Mouse (Mus musculus): ENCODE data around the gene Crlf1. TPM values are rescaled to one million over a fixed set of nuclear protein-coding genes. Genes with fewer than 3 reads are reported as not detected.

The Crlf1 gene
- polyA plus RNA-seq, 1 experiment: 27.7 TPM

DNA sequence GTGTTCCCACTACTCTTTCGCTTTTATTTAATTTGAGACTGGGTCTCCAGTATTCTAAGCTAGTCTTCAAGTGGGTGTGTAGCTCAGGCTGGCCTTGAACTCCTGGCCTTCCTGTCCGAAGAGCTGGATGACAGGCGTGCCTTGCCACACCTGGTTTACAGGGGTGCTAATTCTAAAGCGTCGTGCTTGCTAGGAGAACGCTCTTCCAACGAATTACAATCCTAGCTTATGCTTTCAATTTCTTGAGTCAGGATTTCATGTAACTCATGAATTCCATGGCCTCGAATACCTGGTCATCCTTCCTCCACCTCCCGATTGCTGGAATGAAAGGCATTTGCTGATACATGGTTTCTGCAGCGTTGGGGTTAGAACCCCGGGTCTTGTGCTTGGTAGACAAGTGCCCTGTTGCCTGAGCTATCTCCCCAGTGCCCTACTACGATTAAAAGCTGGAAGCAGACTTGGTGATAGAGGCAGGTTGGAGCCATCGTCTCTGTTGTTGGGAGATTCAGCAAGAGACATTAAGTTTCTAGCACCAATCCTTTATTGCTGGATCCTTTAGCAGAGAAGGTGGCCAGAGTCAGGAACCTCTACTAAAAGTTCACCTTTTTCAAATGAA lies 35.3 kb downstream of the Crlf1 start:
- TF ChIP-seq CTCF (IDR thresholded peaks at IDR 0.05; ENCODE audit: insufficient read depth, low read length) (no peak), POLR2A (IDR thresholded peaks at IDR 0.05; ENCODE audit: borderline replicate concordance, extremely low read depth, low read depth, low read length) (no peak)
- WGBS: 14% methylated on average over 13 of the region's 13 CpGs
- DNase-seq: no peak
- H3K4me1 ChIP-seq (ENCODE audit: control insufficient read depth, insufficient read depth, low read length): peaks cover 7% of the 10 kb centered on the region
- peak overlapping the region; percentile 92 for H3K4me3 ChIP-seq (replicated peaks; ENCODE audit: extremely low read depth, low read depth, low read length)

DNA sequence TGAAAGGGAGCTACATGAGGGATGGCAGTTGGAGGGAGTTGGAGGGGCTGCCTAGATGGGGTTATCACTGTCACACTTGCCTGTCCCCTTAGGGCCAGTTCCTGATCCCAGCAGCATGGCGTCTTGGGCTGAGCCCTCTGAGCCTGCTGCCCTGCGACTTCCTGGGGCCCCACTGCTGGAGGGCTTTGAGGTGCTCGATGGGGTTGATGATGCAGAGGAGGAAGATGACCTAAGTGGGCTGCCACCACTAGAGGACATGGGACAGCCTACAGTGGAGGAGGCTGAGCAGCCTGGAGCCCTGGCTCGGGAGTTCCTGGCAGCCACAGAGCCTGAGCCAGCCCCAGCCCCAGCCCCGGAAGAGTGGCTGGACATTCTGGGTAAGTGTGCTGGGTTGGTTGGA lies 36.3 kb downstream of the Crlf1 start:
- 57% methylated on average over 5 of the region's 5 CpGs for WGBS
- TF ChIP-seq CTCF (IDR thresholded peaks at IDR 0.05; ENCODE audit: insufficient read depth, low read length) (no peak), POLR2A (IDR thresholded peaks at IDR 0.05; ENCODE audit: borderline replicate concordance, extremely low read depth, low read depth, low read length) (no peak)
- H3K4me3 ChIP-seq (replicated peaks; ENCODE audit: extremely low read depth, low read depth, low read length): no peak overlapping the region
- no peak for DNase-seq
- peaks cover 3% of the 10 kb centered on the region for H3K4me1 ChIP-seq (ENCODE audit: control insufficient read depth, insufficient read depth, low read length)

- DNase-seq: no peak
- 81% methylated on average over 3 of the region's 3 CpGs for whole genome bisulfite sequencing
- H3K4me3 ChIP-seq (replicated peaks; ENCODE audit: extremely low read depth, low read depth, low read length): no peak overlapping the region
- no peak for TF ChIP-seq POLR2A (IDR thresholded peaks at IDR 0.05; ENCODE audit: borderline replicate concordance, extremely low read depth, low read depth, low read length)
- TF ChIP-seq CTCF (IDR thresholded peaks at IDR 0.05; ENCODE audit: insufficient read depth, low read length): no peak
- H3K4me1 ChIP-seq (ENCODE audit: control insufficient read depth, insufficient read depth, low read length): peaks cover 3% of the 10 kb centered on the region
Observed at GRCm38 (mm10) chr8:70529741-70530161, 36.8 kb downstream of the Crlf1 start.

GRCm38 (mm10) chr8:70530314-70530713 lies 37.4 kb downstream of the Crlf1 start:
- peaks cover 3% of the 10 kb centered on the region for H3K4me1 ChIP-seq (ENCODE audit: control insufficient read depth, insufficient read depth, low read length)
- no peak overlapping the region for H3K4me3 ChIP-seq (replicated peaks; ENCODE audit: extremely low read depth, low read depth, low read length)
- TF ChIP-seq CTCF (IDR thresholded peaks at IDR 0.05; ENCODE audit: insufficient read depth, low read length) (no peak), POLR2A (IDR thresholded peaks at IDR 0.05; ENCODE audit: borderline replicate concordance, extremely low read depth, low read depth, low read length) (no peak)
- 92% methylated on average over 2 of the region's 2 CpGs for WGBS
- no peak for DNase-seq

DNA sequence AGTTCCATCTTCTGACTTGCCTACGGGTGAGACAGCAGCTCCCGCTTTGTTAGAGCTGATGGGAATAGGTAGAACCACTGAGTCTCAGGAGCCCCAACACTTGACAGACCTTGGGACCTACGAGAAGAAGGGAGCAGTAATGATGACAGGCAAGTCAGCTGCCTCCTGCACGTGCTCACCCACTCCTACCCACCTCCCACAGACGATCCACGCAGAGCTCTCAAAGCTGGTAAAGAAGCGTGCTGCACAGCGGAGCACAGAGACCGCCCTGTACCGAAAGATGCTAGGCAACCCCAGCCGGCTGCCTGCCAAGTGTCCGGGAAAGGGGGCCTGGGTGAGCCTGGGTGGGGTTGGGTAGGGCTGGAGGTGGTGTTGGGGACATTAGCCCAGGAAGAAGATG lies 41.3 kb downstream of the Crlf1 start:
- 91% methylated on average over 12 of the region's 12 CpGs for WGBS
- no peak for DNase-seq
- TF ChIP-seq POLR2A (IDR thresholded peaks at IDR 0.05; ENCODE audit: borderline replicate concordance, extremely low read depth, low read depth, low read length): no peak
- TF ChIP-seq CTCF (IDR thresholded peaks at IDR 0.05; ENCODE audit: insufficient read depth, low read length): no peak
- no peak overlapping the region for H3K4me3 ChIP-seq (replicated peaks; ENCODE audit: extremely low read depth, low read depth, low read length)
- peaks cover 3% of the 10 kb centered on the region; the same call in 1 of the 2 replicates for H3K4me1 ChIP-seq (ENCODE audit: control insufficient read depth, insufficient read depth, low read length)

DNA sequence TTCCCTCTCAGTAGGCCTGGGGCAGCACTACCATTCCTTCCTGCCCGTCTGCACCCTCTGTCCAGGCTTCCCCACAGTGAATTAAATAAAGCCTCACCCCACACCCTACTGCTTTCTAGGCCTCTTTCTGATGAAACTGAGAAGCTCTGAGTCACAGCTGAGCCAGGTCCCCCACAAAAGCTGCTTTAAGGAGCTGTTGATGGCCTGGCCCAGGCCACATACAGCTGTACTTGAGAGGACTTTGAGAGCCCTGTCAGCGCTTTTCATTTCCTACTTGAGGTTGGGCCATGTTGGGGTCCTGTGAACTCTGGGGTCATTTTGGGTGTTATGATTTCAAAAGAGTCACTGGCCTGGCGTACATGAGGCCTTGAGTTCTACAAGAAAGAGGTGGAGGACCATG lies 42.3 kb downstream of the Crlf1 start:
- Histone ChIP-seq H3K4me3 (replicated peaks; ENCODE audit: extremely low read depth, low read depth, low read length) (no peak overlapping the region), H3K4me1 (ENCODE audit: control insufficient read depth, insufficient read depth, low read length) (peaks cover 4% of the 10 kb centered on the region; the same call in 1 of the 2 replicates)
- DNase-seq: no peak
- TF ChIP-seq CTCF (IDR thresholded peaks at IDR 0.05; ENCODE audit: insufficient read depth, low read length) (no peak), POLR2A (IDR thresholded peaks at IDR 0.05; ENCODE audit: borderline replicate concordance, extremely low read depth, low read depth, low read length) (no peak)
- 68% methylated on average over 3 of the region's 3 CpGs for WGBS

DNA sequence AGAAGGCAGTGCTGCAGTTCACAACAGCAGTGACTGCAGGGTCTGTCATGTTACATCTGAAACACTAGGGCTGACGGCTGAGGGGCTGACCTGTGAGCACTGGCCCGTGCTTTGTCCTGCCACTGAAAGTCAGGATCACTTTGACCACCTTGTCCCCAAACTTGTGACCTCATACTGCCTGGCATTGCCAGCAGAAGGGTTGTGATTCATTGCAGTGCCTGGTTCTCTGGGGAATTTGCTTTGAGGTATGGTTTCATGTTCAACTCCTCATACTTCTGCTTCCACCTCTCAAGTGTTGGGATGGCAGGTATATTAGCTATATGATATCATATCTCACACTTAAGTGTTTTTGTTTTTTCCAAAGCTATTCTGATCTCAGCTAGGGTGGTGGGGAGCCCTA lies 42.7 kb downstream of the Crlf1 start:
- Histone ChIP-seq H3K4me1 (ENCODE audit: control insufficient read depth, insufficient read depth, low read length) (peaks cover 8% of the 10 kb centered on the region; the same call in 1 of the 2 replicates), H3K4me3 (replicated peaks; ENCODE audit: extremely low read depth, low read depth, low read length) (no peak overlapping the region)
- WGBS: 85% methylated on average over 2 of the region's 2 CpGs
- TF ChIP-seq CTCF (IDR thresholded peaks at IDR 0.05; ENCODE audit: insufficient read depth, low read length) (no peak), POLR2A (IDR thresholded peaks at IDR 0.05; ENCODE audit: borderline replicate concordance, extremely low read depth, low read depth, low read length) (no peak)
- no peak for DNase-seq

- TF ChIP-seq POLR2A (IDR thresholded peaks at IDR 0.05; ENCODE audit: borderline replicate concordance, extremely low read depth, low read depth, low read length): peak; percentile 31; the same call in 1 of the 2 replicates
- TF ChIP-seq CTCF (IDR thresholded peaks at IDR 0.05; ENCODE audit: insufficient read depth, low read length): no peak
- WGBS: 4% methylated on average over 24 of the region's 24 CpGs
- peak; percentile 75 for DNase-seq
- Histone ChIP-seq H3K4me1 (ENCODE audit: control insufficient read depth, insufficient read depth, low read length) (peaks cover 14% of the 10 kb centered on the region; the same call in 1 of the 2 replicates), H3K4me3 (replicated peaks; ENCODE audit: extremely low read depth, low read depth, low read length) (peak overlapping the region; percentile 74)
Observed at GRCm38 (mm10) chr8:70538024-70538579, 45.1 kb downstream of the Crlf1 start.

DNA sequence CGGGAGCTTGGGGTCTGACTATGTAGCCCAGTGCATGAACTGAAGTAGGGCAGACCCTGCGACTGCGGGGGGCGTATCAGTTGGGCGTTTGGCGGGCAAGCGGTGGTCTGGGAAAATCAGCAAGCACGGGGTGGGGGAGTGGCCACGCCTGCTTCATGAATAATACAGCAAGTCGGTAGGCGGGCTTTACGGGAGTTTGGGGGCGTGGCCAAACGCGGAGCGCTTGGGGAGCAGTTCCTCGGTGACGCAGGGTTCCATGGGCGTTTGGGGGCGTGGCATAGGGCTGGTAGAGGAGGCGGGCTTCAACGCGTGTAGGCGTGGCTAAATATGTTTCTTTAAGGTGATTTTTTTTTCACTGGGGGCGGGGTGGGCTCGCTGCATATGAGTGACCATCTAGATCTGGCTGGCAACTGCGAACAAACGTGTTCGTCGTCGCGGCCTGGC lies 45.7 kb downstream of the Crlf1 start:
- peak; percentile 99 for DNase-seq
- under 1% methylated on average over 32 of the region's 32 CpGs for WGBS
- Histone ChIP-seq H3K4me3 (replicated peaks; ENCODE audit: extremely low read depth, low read depth, low read length) (peak overlapping the region; percentile 90), H3K4me1 (ENCODE audit: control insufficient read depth, insufficient read depth, low read length) (peaks cover 15% of the 10 kb centered on the region; the same call in 1 of the 2 replicates)
- TF ChIP-seq POLR2A (IDR thresholded peaks at IDR 0.05; ENCODE audit: borderline replicate concordance, extremely low read depth, low read depth, low read length) (peak; percentile 38; the same call in 1 of the 2 replicates), CTCF (IDR thresholded peaks at IDR 0.05; ENCODE audit: insufficient read depth, low read length) (no peak)

Measured in lung, adult 2 months (tissue).